Mouse (Mus musculus): ENCODE data around the gene Pip5k1c.

GRCm38 (mm10) chr10:81349961-81350350 lies 57.2 kb downstream of the Pip5k1c start:
- TF ChIP-seq POLR2A (IDR thresholded peaks at IDR 0.05; ENCODE audit: insufficient read depth, low read length) (no peak), CTCF (IDR thresholded peaks at IDR 0.05; ENCODE audit: low read depth, low read length) (no peak)
